Mouse (Mus musculus): ENCODE results near the gene Brd3os. TPM values are rescaled to one million over a fixed set of nuclear protein-coding genes. Genes with fewer than 3 reads are reported as not detected.
A peak's percentile ranks its signal among the peaks of the same experiment; 100 is the strongest.

Gene Brd3os
- polyA plus RNA-seq, 1 experiment from 2014 or later: 2.8 TPM

DNA sequence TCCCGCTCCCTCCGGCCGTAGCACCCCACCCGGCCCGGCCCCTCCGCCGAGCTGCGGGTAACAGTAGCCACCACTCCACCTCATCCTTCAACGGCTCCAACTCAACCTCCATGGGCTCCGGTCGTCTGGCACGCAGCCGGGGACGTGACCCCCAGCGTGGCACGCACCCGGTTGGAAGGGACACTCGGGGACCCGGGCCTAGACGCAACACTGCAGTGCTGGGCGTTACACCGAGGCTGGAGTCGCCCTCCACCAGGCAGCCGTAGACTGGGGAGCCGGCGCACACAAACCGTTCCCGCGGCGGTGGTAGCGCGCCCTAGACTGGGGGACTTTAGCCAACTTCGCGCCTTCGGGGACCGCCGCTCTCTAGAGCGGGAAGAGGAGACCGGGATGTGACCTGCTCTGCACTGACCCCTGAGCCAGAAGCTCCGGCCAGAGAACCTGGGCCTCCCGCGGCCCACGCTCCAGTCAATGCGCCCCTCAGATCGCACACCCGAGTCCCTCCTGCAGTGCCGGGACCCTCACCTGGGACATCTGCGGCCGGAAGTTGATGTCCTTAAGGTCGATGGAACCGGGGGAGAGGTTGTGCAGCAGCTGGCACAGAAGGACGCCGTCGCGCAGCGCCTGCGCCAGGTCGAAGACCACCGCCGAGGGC, 16.2 kb upstream of the Brd3os start:
- peak; percentile 49 for DNase-seq (ENCODE audit: low spot score)
- ATAC-seq (ENCODE audit: low FRiP score, low TSS enrichment): peak; percentile 6; the same call in 1 of the 2 replicates
- Histone ChIP-seq H3K4me1 (replicated peaks; ENCODE audit: control insufficient read depth, insufficient read depth) (peaks cover 3% of the 10 kb centered on the region; the same call in 1 of the 2 replicates), H3K36me3 (ENCODE audit: control insufficient read depth, insufficient read depth, low read length) (no peaks in the 10 kb centered on the region), H3K27me3 (ENCODE audit: control insufficient read depth, insufficient read depth, low read length) (no peaks in the 10 kb centered on the region), H3K9me3 (ENCODE audit: control insufficient read depth, low read length) (no peaks in the 10 kb centered on the region), H3K9ac (ENCODE audit: low read length) (peak overlapping the region; percentile 74), H3K4me2 (replicated peaks; ENCODE audit: low read depth) (peak overlapping the region; percentile 97), H3K27ac (replicated peaks) (peak overlapping the region; percentile 84), H3K4me3 (ENCODE audit: low read depth, low read length) (peak overlapping the region; percentile 76)
- 0% methylated on average over 57 of the region's 60 CpGs for WGBS
- TF ChIP-seq CTCF (IDR thresholded peaks at IDR 0.05; ENCODE audit: low read depth) (no peak), EP300 (optimal IDR thresholded peaks at IDR 0.05) (no peak)

- H3K27ac ChIP-seq (replicated peaks): peak overlapping the region; percentile 84
- DNase-seq (ENCODE audit: low spot score) (no peak), ATAC-seq (ENCODE audit: low FRiP score, low TSS enrichment) (peak; percentile 49; the same call in 1 of the 2 replicates)
- TF ChIP-seq CTCF (IDR thresholded peaks at IDR 0.05; ENCODE audit: low read depth) (no peak; the same call in 1 of the 2 replicates), EP300 (optimal IDR thresholded peaks at IDR 0.05) (no peak)
- WGBS: 0% methylated on average over 35 of the region's 64 CpGs
- H3K9ac ChIP-seq (ENCODE audit: low read length): peak overlapping the region; percentile 74
- H3K4me1 ChIP-seq (replicated peaks; ENCODE audit: control insufficient read depth, insufficient read depth): peaks cover 3% of the 10 kb centered on the region; the same call in 1 of the 2 replicates
- H3K9me3 ChIP-seq (ENCODE audit: control insufficient read depth, low read length): no peaks in the 10 kb centered on the region
- H3K4me3 ChIP-seq (ENCODE audit: low read depth, low read length): peak overlapping the region; percentile 76
- H3K4me2 ChIP-seq (replicated peaks; ENCODE audit: low read depth): peak overlapping the region; percentile 97
- H3K36me3 ChIP-seq (ENCODE audit: control insufficient read depth, insufficient read depth, low read length): no peaks in the 10 kb centered on the region
- H3K27me3 ChIP-seq (ENCODE audit: control insufficient read depth, insufficient read depth, low read length): no peaks in the 10 kb centered on the region
Observed at GRCm38 (mm10) chr2:27426406-27426854, 15.7 kb upstream of the Brd3os start.

- DNase-seq (ENCODE audit: low spot score) (peak; percentile 97), ATAC-seq (ENCODE audit: low FRiP score, low TSS enrichment) (peak; percentile 96)
- Histone ChIP-seq H3K4me1 (replicated peaks; ENCODE audit: control insufficient read depth, insufficient read depth) (peaks cover 3% of the 10 kb centered on the region; the same call in 1 of the 2 replicates), H3K9ac (ENCODE audit: low read length) (peak within 1 kb of the TSS; percentile 74), H3K4me3 (ENCODE audit: low read depth, low read length) (peak within 1 kb of the TSS; percentile 76), H3K27ac (replicated peaks) (peak within 1 kb of the TSS; percentile 84), H3K36me3 (ENCODE audit: control insufficient read depth, insufficient read depth, low read length) (no peaks in the 10 kb centered on the region), H3K4me2 (replicated peaks; ENCODE audit: low read depth) (peak within 1 kb of the TSS; percentile 97), H3K9me3 (ENCODE audit: control insufficient read depth, low read length) (no peaks in the 10 kb centered on the region), H3K27me3 (ENCODE audit: control insufficient read depth, insufficient read depth, low read length) (no peaks in the 10 kb centered on the region)
- TF ChIP-seq CTCF (IDR thresholded peaks at IDR 0.05; ENCODE audit: low read depth): peak; percentile 29; the same call in 1 of the 2 replicates
- TF ChIP-seq EP300 (optimal IDR thresholded peaks at IDR 0.05): no peak
- under 1% methylated on average over 58 of the region's 58 CpGs for WGBS
Observed at GRCm38 (mm10) chr2:27426855-27427457, 15.2 kb upstream of the Brd3os start, which contains the start of gene Vav2. TSS of gene Vav2 (minus strand) at chr2:27427033.

DNA sequence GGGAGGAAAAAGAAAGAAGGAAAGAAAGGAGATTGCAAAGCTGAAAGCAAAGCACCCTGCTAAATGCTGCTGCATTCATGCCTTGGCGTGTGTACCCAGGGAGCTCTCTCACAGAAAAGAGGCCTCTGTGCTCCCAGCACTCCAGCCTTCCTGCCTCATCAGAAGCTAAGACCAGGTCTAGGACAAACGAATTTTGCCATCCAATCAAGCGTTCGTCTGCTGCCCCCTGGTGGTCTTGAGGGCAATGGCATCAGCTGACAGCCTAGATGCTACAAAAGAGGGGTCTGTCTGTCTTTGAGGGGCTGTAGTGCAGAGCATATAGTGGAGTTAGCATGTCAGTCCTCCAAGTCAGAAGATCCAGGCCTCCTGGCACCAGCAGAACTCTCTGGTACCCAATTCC, 14.1 kb upstream of the Brd3os start:
- H3K36me3 ChIP-seq (ENCODE audit: control insufficient read depth, insufficient read depth, low read length): no peaks in the 10 kb centered on the region
- no peaks in the 10 kb centered on the region for H3K9me3 ChIP-seq (ENCODE audit: control insufficient read depth, low read length)
- peak; percentile 99 for TF ChIP-seq CTCF (IDR thresholded peaks at IDR 0.05; ENCODE audit: low read depth)
- no peak for TF ChIP-seq EP300 (optimal IDR thresholded peaks at IDR 0.05)
- H3K27me3 ChIP-seq (ENCODE audit: control insufficient read depth, insufficient read depth, low read length): no peaks in the 10 kb centered on the region
- H3K27ac ChIP-seq (replicated peaks): no peak overlapping the region
- WGBS: 2% methylated on average over 4 of the region's 4 CpGs
- DNase-seq (ENCODE audit: low spot score) (peak; percentile 79), ATAC-seq (ENCODE audit: low FRiP score, low TSS enrichment) (no peak)
- H3K4me3 ChIP-seq (ENCODE audit: low read depth, low read length): no peak overlapping the region
- peaks cover 3% of the 10 kb centered on the region; the same call in 1 of the 2 replicates for H3K4me1 ChIP-seq (replicated peaks; ENCODE audit: control insufficient read depth, insufficient read depth)
- no peak overlapping the region for H3K9ac ChIP-seq (ENCODE audit: low read length)
- no peak overlapping the region for H3K4me2 ChIP-seq (replicated peaks; ENCODE audit: low read depth)

GRCm38 (mm10) chr2:27430621-27431020, 11.5 kb upstream of the Brd3os start:
- DNase-seq (ENCODE audit: low spot score) (no peak), ATAC-seq (ENCODE audit: low FRiP score, low TSS enrichment) (no peak)
- Histone ChIP-seq H3K4me2 (replicated peaks; ENCODE audit: low read depth) (no peak overlapping the region), H3K27ac (replicated peaks) (no peak overlapping the region), H3K9me3 (ENCODE audit: control insufficient read depth, low read length) (no peaks in the 10 kb centered on the region), H3K4me3 (ENCODE audit: low read depth, low read length) (no peak overlapping the region), H3K36me3 (ENCODE audit: control insufficient read depth, insufficient read depth, low read length) (no peaks in the 10 kb centered on the region), H3K9ac (ENCODE audit: low read length) (no peak overlapping the region), H3K4me1 (replicated peaks; ENCODE audit: control insufficient read depth, insufficient read depth) (peaks cover 3% of the 10 kb centered on the region; the same call in 1 of the 2 replicates), H3K27me3 (ENCODE audit: control insufficient read depth, insufficient read depth, low read length) (no peaks in the 10 kb centered on the region)
- TF ChIP-seq EP300 (optimal IDR thresholded peaks at IDR 0.05) (no peak), CTCF (IDR thresholded peaks at IDR 0.05; ENCODE audit: low read depth) (no peak)
- whole genome bisulfite sequencing: 87% methylated on average over 7 of the region's 7 CpGs

- no peak for TF ChIP-seq CTCF (IDR thresholded peaks at IDR 0.05; ENCODE audit: low read depth)
- TF ChIP-seq EP300 (optimal IDR thresholded peaks at IDR 0.05): no peak
- no peak overlapping the region for H3K9ac ChIP-seq (ENCODE audit: low read length)
- no peak overlapping the region for H3K4me2 ChIP-seq (replicated peaks; ENCODE audit: low read depth)
- H3K36me3 ChIP-seq (ENCODE audit: control insufficient read depth, insufficient read depth, low read length): no peaks in the 10 kb centered on the region
- no peaks in the 10 kb centered on the region for H3K27me3 ChIP-seq (ENCODE audit: control insufficient read depth, insufficient read depth, low read length)
- no peak overlapping the region for H3K4me3 ChIP-seq (ENCODE audit: low read depth, low read length)
- no peaks in the 10 kb centered on the region for H3K9me3 ChIP-seq (ENCODE audit: control insufficient read depth, low read length)
- no peak for DNase-seq (ENCODE audit: low spot score)
- H3K4me1 ChIP-seq (replicated peaks; ENCODE audit: control insufficient read depth, insufficient read depth): no peaks in the 10 kb centered on the region; the same call in 1 of the 2 replicates
- no peak for ATAC-seq (ENCODE audit: low FRiP score, low TSS enrichment)
- 59% methylated on average over 2 of the region's 2 CpGs for WGBS
- H3K27ac ChIP-seq (replicated peaks): no peak overlapping the region
Observed at GRCm38 (mm10) chr2:27432599-27432998, 9.5 kb upstream of the Brd3os start.

Measured in stomach, postnatal 0 days (tissue).